Mouse (Mus musculus) CD4-positive, CD25-positive, alpha-beta regulatory T cell, adult 4 months (primary cell): ENCODE data around the gene Bcat1. TPM values are rescaled to one million over a fixed set of nuclear protein-coding genes. Genes with fewer than 3 reads are reported as not detected.

Source experiments
- ATAC-seq: one replicate; pipeline ENCODE4 v1.8.0; 2017
- polyA plus RNA-seq, 2 experiments: library from polyadenylated mRNA; unstranded; fragments of 100-300 nt; shearing (Covaris generic); gene quantifications; one replicate each; pipeline ENCODE4 v1.2.1; 2017

Gene Bcat1
- polyA plus RNA-seq, 2 experiments from 2014 or later = 9.3 to 10.4 TPM

- peak; percentile 67 for ATAC-seq
Measured at GRCm38 (mm10) chr6:145093038-145093622, 17.1 kb upstream of the Bcat1 start.

GRCm38 (mm10) chr6:145091998-145092397 lies 16.0 kb upstream of the Bcat1 start:
- no peak for ATAC-seq

- ATAC-seq = peak; percentile 21
Measured at GRCm38 (mm10) chr6:145090928-145091327, 14.9 kb upstream of the Bcat1 start.

GRCm38 (mm10) chr6:145090201-145090863 lies 14.3 kb upstream of the Bcat1 start:
- no peak for ATAC-seq

GRCm38 (mm10) chr6:145089373-145089772 lies 13.4 kb upstream of the Bcat1 start:
- no peak for ATAC-seq

- peak; percentile 32 for ATAC-seq
Measured at GRCm38 (mm10) chr6:145088451-145089113, 12.6 kb upstream of the Bcat1 start.

GRCm38 (mm10) chr6:145084343-145085117 lies 8.5 kb upstream of the Bcat1 start:
- ATAC-seq = no peak

GRCm38 (mm10) chr6:145081721-145082120 lies 5.7 kb upstream of the Bcat1 start:
- no peak for ATAC-seq

GRCm38 (mm10) chr6:145079087-145079759 lies 3.2 kb upstream of the Bcat1 start:
- ATAC-seq = no peak

GRCm38 (mm10) chr6:145076286-145076685 lies 302 bp upstream of the Bcat1 start:
- no peak for ATAC-seq

GRCm38 (mm10) chr6:145075088-145075547 lies 866 bp downstream of the Bcat1 start:
- peak; percentile 69 for ATAC-seq

GRCm38 (mm10) chr6:145074461-145074860 lies 1.5 kb downstream of the Bcat1 start:
- ATAC-seq = peak; percentile 24

- no peak for ATAC-seq
Measured at GRCm38 (mm10) chr6:145069921-145070320, 6.1 kb downstream of the Bcat1 start.

- no peak for ATAC-seq
Measured at GRCm38 (mm10) chr6:145069397-145069796, 6.6 kb downstream of the Bcat1 start.

- no peak for ATAC-seq
Measured at GRCm38 (mm10) chr6:145067679-145068078, 8.3 kb downstream of the Bcat1 start.

GRCm38 (mm10) chr6:145066416-145066815 lies 9.6 kb downstream of the Bcat1 start:
- ATAC-seq = no peak

GRCm38 (mm10) chr6:145065301-145065845 lies 10.6 kb downstream of the Bcat1 start:
- no peak for ATAC-seq

- no peak for ATAC-seq
Measured at GRCm38 (mm10) chr6:145064104-145064503, 11.9 kb downstream of the Bcat1 start.

GRCm38 (mm10) chr6:145063212-145063868 lies 12.6 kb downstream of the Bcat1 start:
- no peak for ATAC-seq

- no peak for ATAC-seq
Measured at GRCm38 (mm10) chr6:145062763-145063162, 13.2 kb downstream of the Bcat1 start.

- ATAC-seq = no peak
Measured at GRCm38 (mm10) chr6:145061361-145061760, 14.6 kb downstream of the Bcat1 start.

GRCm38 (mm10) chr6:145056102-145056501 lies 19.9 kb downstream of the Bcat1 start:
- no peak for ATAC-seq
